Mouse (Mus musculus): ENCODE data around the gene Arhgef26. TPM values are rescaled to one million over a fixed set of nuclear protein-coding genes. Genes with fewer than 3 reads are reported as not detected.

Gene Arhgef26
- polyA plus RNA-seq, 1 experiment from 2014 or later = 10.9 TPM

DNA sequence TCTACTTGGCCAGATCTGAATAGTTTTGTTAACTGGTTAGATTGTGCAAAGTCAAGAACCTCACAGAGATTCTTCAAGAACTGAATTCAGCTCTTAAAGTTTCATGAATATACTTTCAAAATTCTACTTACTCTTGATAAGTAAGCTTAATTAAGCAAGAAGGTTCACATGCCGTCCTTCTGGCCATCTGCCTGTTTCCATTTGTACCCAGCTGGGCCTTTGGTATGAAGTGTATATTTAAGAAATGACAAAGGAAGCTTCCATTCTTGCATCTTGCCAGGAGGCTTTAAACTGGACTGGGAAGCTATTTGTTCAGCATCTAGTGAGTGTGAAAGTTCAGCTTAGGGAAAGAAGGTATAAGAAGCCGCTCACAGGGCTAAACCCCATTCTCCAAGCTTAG, 34.7 kb downstream of the Arhgef26 start:
- 61% methylated on average over 2 of the region's 2 CpGs for WGBS
- Histone ChIP-seq H3K27ac (ENCODE audit: low read length) (no peak overlapping the region), H3K9ac (replicated peaks; ENCODE audit: low read depth, low read length) (no peak overlapping the region), H3K4me2 (replicated peaks; ENCODE audit: low read depth, low read length) (no peak overlapping the region), H3K36me3 (ENCODE audit: control insufficient read depth, insufficient read depth, low read length) (no peaks in the 10 kb centered on the region), H3K4me1 (ENCODE audit: control insufficient read depth, insufficient read depth, low read length) (0 out of 2 replicates have a peak, but pooled peaks cover 4% of the 10 kb centered on the region), H3K4me3 (ENCODE audit: low read depth, low read length) (no peak overlapping the region), H3K9me3 (ENCODE audit: control insufficient read depth, low read depth, low read length) (no peaks in the 10 kb centered on the region), H3K27me3 (ENCODE audit: control insufficient read depth, insufficient read depth, low read length) (no peaks in the 10 kb centered on the region)
- ATAC-seq (ENCODE audit: insufficient number of reproducible peaks, insufficient read depth, low FRiP score, low read depth) = no peak

GRCm38 (mm10) chr3:62374346-62374745, 36.2 kb downstream of the Arhgef26 start:
- 73% methylated on average over 4 of the region's 4 CpGs for WGBS
- Histone ChIP-seq H3K27ac (ENCODE audit: low read length) (no peak overlapping the region), H3K4me2 (replicated peaks; ENCODE audit: low read depth, low read length) (no peak overlapping the region), H3K9me3 (ENCODE audit: control insufficient read depth, low read depth, low read length) (no peaks in the 10 kb centered on the region), H3K9ac (replicated peaks; ENCODE audit: low read depth, low read length) (no peak overlapping the region), H3K4me1 (ENCODE audit: control insufficient read depth, insufficient read depth, low read length) (0 out of 2 replicates have a peak, but pooled peaks cover 4% of the 10 kb centered on the region), H3K27me3 (ENCODE audit: control insufficient read depth, insufficient read depth, low read length) (no peaks in the 10 kb centered on the region), H3K4me3 (ENCODE audit: low read depth, low read length) (no peak overlapping the region), H3K36me3 (ENCODE audit: control insufficient read depth, insufficient read depth, low read length) (no peaks in the 10 kb centered on the region; the same call in 1 of the 2 replicates)
- ATAC-seq (ENCODE audit: insufficient number of reproducible peaks, insufficient read depth, low FRiP score, low read depth) = no peak

- no peaks in the 10 kb centered on the region for H3K27me3 ChIP-seq (ENCODE audit: control insufficient read depth, insufficient read depth, low read length)
- WGBS = 57% methylated on average over 6 of the region's 6 CpGs
- no peak overlapping the region for H3K4me2 ChIP-seq (replicated peaks; ENCODE audit: low read depth, low read length)
- no peak overlapping the region for H3K27ac ChIP-seq (ENCODE audit: low read length)
- no peak overlapping the region for H3K4me3 ChIP-seq (ENCODE audit: low read depth, low read length)
- H3K4me1 ChIP-seq (ENCODE audit: control insufficient read depth, insufficient read depth, low read length) = 0 out of 2 replicates have a peak, but pooled peaks cover 4% of the 10 kb centered on the region
- no peaks in the 10 kb centered on the region; the same call in 1 of the 2 replicates for H3K36me3 ChIP-seq (ENCODE audit: control insufficient read depth, insufficient read depth, low read length)
- ATAC-seq (ENCODE audit: insufficient number of reproducible peaks, insufficient read depth, low FRiP score, low read depth) = no peak
- H3K9me3 ChIP-seq (ENCODE audit: control insufficient read depth, low read depth, low read length) = no peaks in the 10 kb centered on the region
- no peak overlapping the region for H3K9ac ChIP-seq (replicated peaks; ENCODE audit: low read depth, low read length)
These were observed 36.7 kb downstream of the Arhgef26 start for GRCm38 (mm10) chr3:62374831-62375230.

GRCm38 (mm10) chr3:62376719-62377118, 38.6 kb downstream of the Arhgef26 start:
- WGBS = 92% methylated on average over 2 of the region's 2 CpGs
- H3K27me3 ChIP-seq (ENCODE audit: control insufficient read depth, insufficient read depth, low read length) = no peaks in the 10 kb centered on the region
- ATAC-seq (ENCODE audit: insufficient number of reproducible peaks, insufficient read depth, low FRiP score, low read depth) = no peak
- H3K9ac ChIP-seq (replicated peaks; ENCODE audit: low read depth, low read length) = no peak overlapping the region
- no peak overlapping the region for H3K4me2 ChIP-seq (replicated peaks; ENCODE audit: low read depth, low read length)
- no peak overlapping the region for H3K4me3 ChIP-seq (ENCODE audit: low read depth, low read length)
- H3K36me3 ChIP-seq (ENCODE audit: control insufficient read depth, insufficient read depth, low read length) = peaks cover 5% of the 10 kb centered on the region; the same call in 1 of the 2 replicates
- H3K4me1 ChIP-seq (ENCODE audit: control insufficient read depth, insufficient read depth, low read length) = 0 out of 2 replicates have a peak, but pooled peaks cover 4% of the 10 kb centered on the region
- no peak overlapping the region for H3K27ac ChIP-seq (ENCODE audit: low read length)
- no peaks in the 10 kb centered on the region for H3K9me3 ChIP-seq (ENCODE audit: control insufficient read depth, low read depth, low read length)

DNA sequence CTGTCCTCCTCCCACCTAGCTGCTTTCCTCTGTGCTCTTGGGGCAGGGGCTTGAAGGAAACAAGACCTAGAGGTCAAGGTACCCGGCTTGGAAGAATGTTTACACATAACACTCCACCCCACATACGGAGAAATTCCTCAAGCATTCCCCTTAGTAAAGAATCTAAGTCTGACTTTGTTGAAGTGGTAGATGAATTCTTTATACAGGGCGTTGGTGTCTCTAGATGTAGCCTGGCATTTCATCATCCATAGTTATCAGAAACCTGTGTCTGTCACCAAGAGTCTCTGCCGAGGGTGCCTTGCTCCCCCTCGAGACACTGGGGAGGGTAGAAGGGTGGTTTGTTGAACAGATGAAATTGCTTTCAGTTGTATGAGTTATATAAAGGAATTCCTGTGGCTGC, 41.8 kb downstream of the Arhgef26 start:
- no peak overlapping the region for H3K27ac ChIP-seq (ENCODE audit: low read length)

GRCm38 (mm10) chr3:62380420-62380819, 42.3 kb downstream of the Arhgef26 start:
- no peaks in the 10 kb centered on the region for H3K4me1 ChIP-seq (ENCODE audit: control insufficient read depth, insufficient read depth, low read length)
- H3K9me3 ChIP-seq (ENCODE audit: control insufficient read depth, low read depth, low read length) = no peaks in the 10 kb centered on the region
- ATAC-seq (ENCODE audit: insufficient number of reproducible peaks, insufficient read depth, low FRiP score, low read depth) = no peak
- H3K27me3 ChIP-seq (ENCODE audit: control insufficient read depth, insufficient read depth, low read length) = no peaks in the 10 kb centered on the region
- peaks cover 5% of the 10 kb centered on the region; the same call in 1 of the 2 replicates for H3K36me3 ChIP-seq (ENCODE audit: control insufficient read depth, insufficient read depth, low read length)
- H3K4me3 ChIP-seq (ENCODE audit: low read depth, low read length) = no peak overlapping the region
- 52% methylated on average over 3 of the region's 3 CpGs for WGBS
- no peak overlapping the region for H3K9ac ChIP-seq (replicated peaks; ENCODE audit: low read depth, low read length)
- H3K4me2 ChIP-seq (replicated peaks; ENCODE audit: low read depth, low read length) = no peak overlapping the region
- H3K27ac ChIP-seq (ENCODE audit: low read length) = no peak overlapping the region

More for the DNA sequence above, 41.8 kb downstream of the Arhgef26 start:
- no peak for ATAC-seq (ENCODE audit: insufficient number of reproducible peaks, insufficient read depth, low FRiP score, low read depth)
- no peak overlapping the region for H3K4me3 ChIP-seq (ENCODE audit: low read depth, low read length)
- no peak overlapping the region for H3K4me2 ChIP-seq (replicated peaks; ENCODE audit: low read depth, low read length)
- H3K9me3 ChIP-seq (ENCODE audit: control insufficient read depth, low read depth, low read length) = no peaks in the 10 kb centered on the region
- H3K4me1 ChIP-seq (ENCODE audit: control insufficient read depth, insufficient read depth, low read length) = no peaks in the 10 kb centered on the region
- H3K27me3 ChIP-seq (ENCODE audit: control insufficient read depth, insufficient read depth, low read length) = no peaks in the 10 kb centered on the region
- 21% methylated on average over 5 of the region's 5 CpGs for WGBS
- H3K36me3 ChIP-seq (ENCODE audit: control insufficient read depth, insufficient read depth, low read length) = peaks cover 5% of the 10 kb centered on the region; the same call in 1 of the 2 replicates
- no peak overlapping the region for H3K9ac ChIP-seq (replicated peaks; ENCODE audit: low read depth, low read length)

DNA sequence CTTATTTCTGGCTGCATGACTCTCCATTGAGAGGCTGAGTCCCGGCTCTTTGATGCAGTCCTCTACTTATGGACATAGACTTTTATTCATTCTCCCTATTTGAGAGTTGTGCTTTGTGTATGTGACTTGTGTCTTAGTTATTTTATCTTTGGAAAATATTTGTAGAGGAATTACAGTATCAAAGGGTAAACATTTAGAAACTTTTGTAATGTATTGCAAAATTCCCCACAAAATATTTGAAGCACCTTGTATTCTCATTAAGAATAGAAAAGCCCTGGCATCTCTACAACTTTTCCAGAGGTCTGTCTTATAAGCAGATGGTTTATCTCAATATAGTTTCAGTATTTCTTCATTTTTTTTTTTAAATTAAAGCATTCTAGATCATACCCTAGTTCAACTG, 44.7 kb downstream of the Arhgef26 start:
- Histone ChIP-seq H3K36me3 (ENCODE audit: control insufficient read depth, insufficient read depth, low read length) (peaks cover 5% of the 10 kb centered on the region; the same call in 1 of the 2 replicates), H3K4me1 (ENCODE audit: control insufficient read depth, insufficient read depth, low read length) (no peaks in the 10 kb centered on the region), H3K27ac (ENCODE audit: low read length) (no peak overlapping the region), H3K9ac (replicated peaks; ENCODE audit: low read depth, low read length) (no peak overlapping the region), H3K9me3 (ENCODE audit: control insufficient read depth, low read depth, low read length) (no peaks in the 10 kb centered on the region), H3K4me2 (replicated peaks; ENCODE audit: low read depth, low read length) (no peak overlapping the region), H3K27me3 (ENCODE audit: control insufficient read depth, insufficient read depth, low read length) (no peaks in the 10 kb centered on the region), H3K4me3 (ENCODE audit: low read depth, low read length) (no peak overlapping the region)
- no peak for ATAC-seq (ENCODE audit: insufficient number of reproducible peaks, insufficient read depth, low FRiP score, low read depth)
- 84% methylated on average over 1 of the region's 1 CpGs for WGBS

- Histone ChIP-seq H3K4me3 (ENCODE audit: low read depth, low read length) (no peak overlapping the region), H3K27ac (ENCODE audit: low read length) (peak overlapping the region; percentile 84; the same call in 1 of the 2 replicates), H3K4me2 (replicated peaks; ENCODE audit: low read depth, low read length) (no peak overlapping the region), H3K27me3 (ENCODE audit: control insufficient read depth, insufficient read depth, low read length) (no peaks in the 10 kb centered on the region), H3K36me3 (ENCODE audit: control insufficient read depth, insufficient read depth, low read length) (no peaks in the 10 kb centered on the region; the same call in 1 of the 2 replicates), H3K4me1 (ENCODE audit: control insufficient read depth, insufficient read depth, low read length) (peaks cover 13% of the 10 kb centered on the region; the same call in 1 of the 2 replicates), H3K9ac (replicated peaks; ENCODE audit: low read depth, low read length) (no peak overlapping the region), H3K9me3 (ENCODE audit: control insufficient read depth, low read depth, low read length) (no peaks in the 10 kb centered on the region)
- no peak for ATAC-seq (ENCODE audit: insufficient number of reproducible peaks, insufficient read depth, low FRiP score, low read depth)
These were observed 54.5 kb downstream of the Arhgef26 start for GRCm38 (mm10) chr3:62392636-62393035.

- no peak overlapping the region for H3K4me2 ChIP-seq (replicated peaks; ENCODE audit: low read depth, low read length)
- H3K4me3 ChIP-seq (ENCODE audit: low read depth, low read length) = no peak overlapping the region
- no peaks in the 10 kb centered on the region for H3K9me3 ChIP-seq (ENCODE audit: control insufficient read depth, low read depth, low read length)
- 66% methylated on average over 7 of the region's 7 CpGs for WGBS
- H3K27ac ChIP-seq (ENCODE audit: low read length) = peak overlapping the region; percentile 34; the same call in 1 of the 2 replicates
- H3K9ac ChIP-seq (replicated peaks; ENCODE audit: low read depth, low read length) = no peak overlapping the region
- H3K4me1 ChIP-seq (ENCODE audit: control insufficient read depth, insufficient read depth, low read length) = peaks cover 13% of the 10 kb centered on the region; the same call in 1 of the 2 replicates
- no peak for ATAC-seq (ENCODE audit: insufficient number of reproducible peaks, insufficient read depth, low FRiP score, low read depth)
- H3K36me3 ChIP-seq (ENCODE audit: control insufficient read depth, insufficient read depth, low read length) = no peaks in the 10 kb centered on the region; the same call in 1 of the 2 replicates
- no peaks in the 10 kb centered on the region for H3K27me3 ChIP-seq (ENCODE audit: control insufficient read depth, insufficient read depth, low read length)
These were observed 56.1 kb downstream of the Arhgef26 start for GRCm38 (mm10) chr3:62394284-62394683.

Measured in stomach, embryonic 14.5 days (tissue).